Mouse (Mus musculus): ENCODE measurements around the gene Ftsj1.

Ftsj1 gene

GRCm38 (mm10) chrX:8223473-8223872, 28.7 kb downstream of the Ftsj1 start:
- H3K9me3 ChIP-seq (ENCODE audit: low read length), result no peaks in the 10 kb centered on the region
- H3K4me3 ChIP-seq (replicated peaks; ENCODE audit: low read length), result no peak overlapping the region
- H3K4me1 ChIP-seq (replicated peaks; ENCODE audit: low read depth, low read length), result peaks cover 44% of the 10 kb centered on the region
- TF ChIP-seq NANOG (IDR thresholded peaks at IDR 0.05; ENCODE audit: borderline replicate concordance, low read length) (no peak), POU5F1 (IDR thresholded peaks at IDR 0.05; ENCODE audit: borderline replicate concordance, low read length) (no peak), CTCF (conservative IDR thresholded peaks at IDR 0.05; ENCODE audit: low read length) (no peak)
- no peaks in the 10 kb centered on the region for H3K36me3 ChIP-seq (ENCODE audit: insufficient read depth, low read length)
- H3K27me3 ChIP-seq (ENCODE audit: insufficient read depth, low read length), result no peaks in the 10 kb centered on the region

- Histone ChIP-seq H3K4me3 (replicated peaks; ENCODE audit: low read length) (no peak overlapping the region), H3K4me1 (replicated peaks; ENCODE audit: low read depth, low read length) (peaks cover 51% of the 10 kb centered on the region), H3K27me3 (ENCODE audit: insufficient read depth, low read length) (0 out of 2 replicates have a peak, but pooled peaks cover 4% of the 10 kb centered on the region), H3K9me3 (ENCODE audit: low read length) (no peaks in the 10 kb centered on the region), H3K36me3 (ENCODE audit: insufficient read depth, low read length) (no peaks in the 10 kb centered on the region)
- no peak for TF ChIP-seq POU5F1 (IDR thresholded peaks at IDR 0.05; ENCODE audit: borderline replicate concordance, low read length)
- no peak for TF ChIP-seq NANOG (IDR thresholded peaks at IDR 0.05; ENCODE audit: borderline replicate concordance, low read length)
- TF ChIP-seq CTCF (conservative IDR thresholded peaks at IDR 0.05; ENCODE audit: low read length), result no peak
These were observed 29.4 kb downstream of the Ftsj1 start for GRCm38 (mm10) chrX:8222678-8223421.

GRCm38 (mm10) chrX:8222296-8222677, 29.9 kb downstream of the Ftsj1 start:
- Histone ChIP-seq H3K9me3 (ENCODE audit: low read length) (no peaks in the 10 kb centered on the region), H3K4me1 (replicated peaks; ENCODE audit: low read depth, low read length) (peaks cover 56% of the 10 kb centered on the region), H3K27me3 (ENCODE audit: insufficient read depth, low read length) (0 out of 2 replicates have a peak, but pooled peaks cover 7% of the 10 kb centered on the region), H3K4me3 (replicated peaks; ENCODE audit: low read length) (no peak overlapping the region), H3K36me3 (ENCODE audit: insufficient read depth, low read length) (no peaks in the 10 kb centered on the region)
- no peak for TF ChIP-seq CTCF (conservative IDR thresholded peaks at IDR 0.05; ENCODE audit: low read length)
- no peak for TF ChIP-seq NANOG (IDR thresholded peaks at IDR 0.05; ENCODE audit: borderline replicate concordance, low read length)
- no peak for TF ChIP-seq POU5F1 (IDR thresholded peaks at IDR 0.05; ENCODE audit: borderline replicate concordance, low read length)

- H3K27me3 ChIP-seq (ENCODE audit: insufficient read depth, low read length), result 0 out of 2 replicates have a peak, but pooled peaks cover 9% of the 10 kb centered on the region
- peaks cover 56% of the 10 kb centered on the region for H3K4me1 ChIP-seq (replicated peaks; ENCODE audit: low read depth, low read length)
- peak overlapping the region; percentile 32; the same call in 1 of the 2 replicates for H3K4me3 ChIP-seq (replicated peaks; ENCODE audit: low read length)
- no peaks in the 10 kb centered on the region for H3K9me3 ChIP-seq (ENCODE audit: low read length)
- no peak for TF ChIP-seq CTCF (conservative IDR thresholded peaks at IDR 0.05; ENCODE audit: low read length)
- TF ChIP-seq NANOG (IDR thresholded peaks at IDR 0.05; ENCODE audit: borderline replicate concordance, low read length), result peak; percentile 77; the same call in 1 of the 2 replicates
- TF ChIP-seq POU5F1 (IDR thresholded peaks at IDR 0.05; ENCODE audit: borderline replicate concordance, low read length), result no peak
- H3K36me3 ChIP-seq (ENCODE audit: insufficient read depth, low read length), result no peaks in the 10 kb centered on the region
These were observed 32.6 kb downstream of the Ftsj1 start for GRCm38 (mm10) chrX:8219651-8220050.

GRCm38 (mm10) chrX:8218114-8218513, 34.1 kb downstream of the Ftsj1 start:
- no peak overlapping the region for H3K4me3 ChIP-seq (replicated peaks; ENCODE audit: low read length)

GRCm38 (mm10) chrX:8217383-8217782, 34.8 kb downstream of the Ftsj1 start:
- no peaks in the 10 kb centered on the region for H3K36me3 ChIP-seq (ENCODE audit: insufficient read depth, low read length)
- no peaks in the 10 kb centered on the region for H3K9me3 ChIP-seq (ENCODE audit: low read length)
- no peak overlapping the region for H3K4me3 ChIP-seq (replicated peaks; ENCODE audit: low read length)
- TF ChIP-seq CTCF (conservative IDR thresholded peaks at IDR 0.05; ENCODE audit: low read length) (no peak), POU5F1 (IDR thresholded peaks at IDR 0.05; ENCODE audit: borderline replicate concordance, low read length) (no peak), NANOG (IDR thresholded peaks at IDR 0.05; ENCODE audit: borderline replicate concordance, low read length) (no peak)
- H3K27me3 ChIP-seq (ENCODE audit: insufficient read depth, low read length), result 0 out of 2 replicates have a peak, but pooled peaks cover 9% of the 10 kb centered on the region
- peaks cover 37% of the 10 kb centered on the region for H3K4me1 ChIP-seq (replicated peaks; ENCODE audit: low read depth, low read length)

More at GRCm38 (mm10) chrX:8218114-8218513, 34.1 kb downstream of the Ftsj1 start:
- TF ChIP-seq NANOG (IDR thresholded peaks at IDR 0.05; ENCODE audit: borderline replicate concordance, low read length), result no peak
- TF ChIP-seq POU5F1 (IDR thresholded peaks at IDR 0.05; ENCODE audit: borderline replicate concordance, low read length), result no peak
- TF ChIP-seq CTCF (conservative IDR thresholded peaks at IDR 0.05; ENCODE audit: low read length), result no peak
- Histone ChIP-seq H3K27me3 (ENCODE audit: insufficient read depth, low read length) (0 out of 2 replicates have a peak, but pooled peaks cover 9% of the 10 kb centered on the region), H3K9me3 (ENCODE audit: low read length) (no peaks in the 10 kb centered on the region), H3K4me1 (replicated peaks; ENCODE audit: low read depth, low read length) (peaks cover 44% of the 10 kb centered on the region), H3K36me3 (ENCODE audit: insufficient read depth, low read length) (no peaks in the 10 kb centered on the region)

GRCm38 (mm10) chrX:8211490-8212207, 40.6 kb downstream of the Ftsj1 start:
- H3K9me3 ChIP-seq (ENCODE audit: low read length), result no peaks in the 10 kb centered on the region
- no peak overlapping the region for H3K4me3 ChIP-seq (replicated peaks; ENCODE audit: low read length)
- H3K27me3 ChIP-seq (ENCODE audit: insufficient read depth, low read length), result no peaks in the 10 kb centered on the region
- no peaks in the 10 kb centered on the region for H3K36me3 ChIP-seq (ENCODE audit: insufficient read depth, low read length)
- H3K4me1 ChIP-seq (replicated peaks; ENCODE audit: low read depth, low read length), result peaks cover 35% of the 10 kb centered on the region
- TF ChIP-seq CTCF (conservative IDR thresholded peaks at IDR 0.05; ENCODE audit: low read length) (no peak), POU5F1 (IDR thresholded peaks at IDR 0.05; ENCODE audit: borderline replicate concordance, low read length) (no peak), NANOG (IDR thresholded peaks at IDR 0.05; ENCODE audit: borderline replicate concordance, low read length) (no peak)

GRCm38 (mm10) chrX:8209720-8210119, 42.5 kb downstream of the Ftsj1 start:
- Histone ChIP-seq H3K4me1 (replicated peaks; ENCODE audit: low read depth, low read length) (peaks cover 45% of the 10 kb centered on the region), H3K27me3 (ENCODE audit: insufficient read depth, low read length) (no peaks in the 10 kb centered on the region), H3K9me3 (ENCODE audit: low read length) (no peaks in the 10 kb centered on the region), H3K4me3 (replicated peaks; ENCODE audit: low read length) (no peak overlapping the region), H3K36me3 (ENCODE audit: insufficient read depth, low read length) (peaks cover 7% of the 10 kb centered on the region)
- TF ChIP-seq POU5F1 (IDR thresholded peaks at IDR 0.05; ENCODE audit: borderline replicate concordance, low read length), result no peak
- TF ChIP-seq NANOG (IDR thresholded peaks at IDR 0.05; ENCODE audit: borderline replicate concordance, low read length), result no peak
- no peak for TF ChIP-seq CTCF (conservative IDR thresholded peaks at IDR 0.05; ENCODE audit: low read length)
